Mouse (Mus musculus) brain, embryonic 18.5 days (tissue): ENCODE results near the gene Il31ra.
"Not testable (repeated sequence)": the region's sequence is repeated elsewhere in the genome, so short reads cannot be mapped to it uniquely, and the experiment has no call there.

Source experiments
- DNase-seq: peaks from one replicate; pipeline ENCODE4 v3.0.0-alpha.2; 2012; ENCODE audit warnings: low read depth, low spot score

The Il31ra gene

GRCm38 (mm10) chr13:112594260-112594659 lies at the start of gene Il31ra:
Il31ra (minus strand) TSS chr13:112594360.
- DNase-seq: not testable (repeated sequence)

- DNase-seq: no peak
Observed at GRCm38 (mm10) chr13:112642897-112643296, 48.7 kb upstream of the Il31ra start.

- no peak for DNase-seq
Observed at GRCm38 (mm10) chr13:112639111-112639510, 45.0 kb upstream of the Il31ra start.

- DNase-seq: no peak
Observed at GRCm38 (mm10) chr13:112636498-112636897, 42.3 kb upstream of the Il31ra start.

- no peak for DNase-seq
Observed at GRCm38 (mm10) chr13:112635174-112635837, 41.1 kb upstream of the Il31ra start.

GRCm38 (mm10) chr13:112625566-112625965 lies 31.4 kb upstream of the Il31ra start:
- no peak for DNase-seq

GRCm38 (mm10) chr13:112624622-112625021 lies 30.5 kb upstream of the Il31ra start:
- DNase-seq: no peak

GRCm38 (mm10) chr13:112623656-112624055 lies 29.5 kb upstream of the Il31ra start:
- no peak for DNase-seq

- no peak for DNase-seq
Observed at GRCm38 (mm10) chr13:112621592-112621991, 27.4 kb upstream of the Il31ra start.

- DNase-seq: no peak
Observed at GRCm38 (mm10) chr13:112608606-112609005, 14.4 kb upstream of the Il31ra start.

- DNase-seq: no peak
Observed at GRCm38 (mm10) chr13:112604411-112604810, 10.3 kb upstream of the Il31ra start.

- DNase-seq: no peak
Observed at GRCm38 (mm10) chr13:112603839-112604238, 9.7 kb upstream of the Il31ra start.

GRCm38 (mm10) chr13:112602607-112603006 lies 8.4 kb upstream of the Il31ra start:
- no peak for DNase-seq

GRCm38 (mm10) chr13:112590254-112590653 lies 3.9 kb downstream of the Il31ra start:
- no peak for DNase-seq

GRCm38 (mm10) chr13:112589625-112590024 lies 4.5 kb downstream of the Il31ra start:
- no peak for DNase-seq

- DNase-seq: no peak
Observed at GRCm38 (mm10) chr13:112584556-112585237, 9.5 kb downstream of the Il31ra start.

- DNase-seq: no peak
Observed at GRCm38 (mm10) chr13:112582291-112582690, 11.9 kb downstream of the Il31ra start.

GRCm38 (mm10) chr13:112581796-112582195 lies 12.4 kb downstream of the Il31ra start:
- DNase-seq: no peak

GRCm38 (mm10) chr13:112580590-112581320 lies 13.4 kb downstream of the Il31ra start:
- DNase-seq: no peak

GRCm38 (mm10) chr13:112578041-112578440 lies 16.1 kb downstream of the Il31ra start:
- DNase-seq: not testable (repeated sequence)

GRCm38 (mm10) chr13:112573800-112574199 lies 20.4 kb downstream of the Il31ra start:
- no peak for DNase-seq

- no peak for DNase-seq
Observed at GRCm38 (mm10) chr13:112570768-112571167, 23.4 kb downstream of the Il31ra start.
